Mouse (Mus musculus) left cerebral cortex, adult 2 months (tissue): ENCODE measurements around the gene Eme2. TPM values are rescaled to one million over a fixed set of nuclear protein-coding genes. Genes with fewer than 3 reads are reported as not detected.
"Not testable (repeated sequence)": the region's sequence is repeated elsewhere in the genome, so short reads cannot be mapped to it uniquely, and the experiment has no call there.

Experiments used
- DNase-seq, 2 experiments: peaks; one replicate each; pipeline ENCODE4 v3.0.0; 2021 to 2022; ENCODE audit warnings: low spot score in 2 of 2, mixed read lengths in 1 of 2; ENCODE audit errors: extremely low spot score in 1 of 2
- H3K27ac ChIP-seq: fragments of 200-600 bp; 2 replicates; pipeline ENCODE4 v1.8.1; 2022
- H3K4me3 ChIP-seq: fragments of 200-600 bp; 2 replicates; pipeline ENCODE4 v1.8.1; 2022
- CTCF ChIP-seq: fragments of 200-600 bp; IDR thresholded peaks from 2 replicates; pipeline ENCODE4 v1.8.1; 2022; ENCODE audit warnings: antibody characterized with exemption, mild to moderate bottlenecking, moderate library complexity
- intact Hi-C: fragments of 180-260 bp; cut with DNase I; formaldehyde crosslinking; loops from one replicate; pipeline ENCODE4 v1.15.1; 2025
- long read RNA-seq, 2 experiments: library from polyadenylated mRNA; stranded (forward); transcript quantifications; one replicate each; pipeline ENCODE4 v2.0.0; 2021; ENCODE audit warnings: borderline mapping rate in 2 of 2
- total RNA-seq, 2 experiments: library from RNA; stranded (reverse); gene quantifications; 2 replicates each; pipeline ENCODE4 v1.2.3; 2021

Eme2 gene
- 10 to 100 TPM; 54.8 to 55.2 TPM for total RNA-seq
- long read RNA-seq, experiment 1, transcript Eme2-202 (8 exons, 1,521 nt), result major isoform, 16 of 73 reads
- long read RNA-seq, experiment 1, partial matches to known transcripts, result 19 of 73 reads
- long read RNA-seq, experiment 1, other reads (novel, unspliced or antisense), result 35 of 73 reads
- long read RNA-seq, experiment 2, transcript Eme2-202 (8 exons, 1,521 nt), result major isoform, 14 of 41 reads
- long read RNA-seq, experiment 2, partial matches to known transcripts, result 14 of 41 reads
- long read RNA-seq, experiment 2, other reads (novel, unspliced or antisense), result 10 of 41 reads

GRCm38 (mm10) chr17:24894995-24895547, at the start of gene Eme2, which contains the start of gene Mrps34:
Gene Eme2 (minus strand): TSS chr17:24895087.
Gene Mrps34 (plus strand): TSS chr17:24895116.
- intact Hi-C loops, result no loop called here

GRCm38 (mm10) chr17:24943589-24943988, 48.7 kb upstream of the Eme2 start:
- peak overlapping the region; percentile 66; the same call in 1 of the 2 replicates for H3K27ac ChIP-seq
- DNase-seq, H3K4me3 ChIP-seq: not testable (repeated sequence)
- intact Hi-C loops, result loop anchor here (2.0 kb wide), 1 partner anchor 73 kb away; the partner anchor contains the start of gene Ift140

More at GRCm38 (mm10) chr17:24894995-24895547, at the start of gene Eme2, which contains the start of gene Mrps34:
- Histone ChIP-seq H3K27ac (peak within 1 kb of the TSS; percentile 94), H3K4me3 (peak within 1 kb of the TSS; percentile 56)
- DNase-seq, result peak; percentile 81 to 84
- TF ChIP-seq CTCF, result no peak

- DNase-seq, result peak; percentile 27 to 54
- TF ChIP-seq CTCF, result no peak
- H3K27ac ChIP-seq, result peak overlapping the region; percentile 66; the same call in 1 of the 2 replicates
- H3K4me3 ChIP-seq, result no peak overlapping the region
- intact Hi-C loops, result loop anchor here (2.0 kb wide), 1 partner anchor 74 kb away; the partner anchor contains the start of gene Ift140
These were observed 48.1 kb upstream of the Eme2 start for GRCm38 (mm10) chr17:24943036-24943435.

GRCm38 (mm10) chr17:24942453-24942852, 47.6 kb upstream of the Eme2 start:
- not testable (repeated sequence) for H3K27ac ChIP-seq, H3K4me3 ChIP-seq
- intact Hi-C loops, result loop anchor here (2.0 kb wide), 1 partner anchor 74 kb away; the partner anchor contains the start of gene Ift140
- DNase-seq, result peak; percentile 24 to 31
- TF ChIP-seq CTCF, result peak; percentile 69

- peak overlapping the region; percentile 68 for H3K4me3 ChIP-seq
- DNase-seq, result no peak
- intact Hi-C loops, result no loop called here
- H3K27ac ChIP-seq, result peak overlapping the region; percentile 91
- TF ChIP-seq CTCF, result peak; percentile 28
These were observed 42.4 kb upstream of the Eme2 start for GRCm38 (mm10) chr17:24937266-24937665.

- Histone ChIP-seq H3K27ac (peak within 1 kb of the TSS; percentile 91), H3K4me3 (peak within 1 kb of the TSS; percentile 68)
- intact Hi-C loops, result no loop called here
- TF ChIP-seq CTCF, result no peak; the same call in 1 of the 2 replicates
- peak; percentile 95 to 96 for DNase-seq
These were observed 41.7 kb upstream of the Eme2 start, which contains the start of gene Mapk8ip3 for GRCm38 (mm10) chr17:24936259-24937237. Gene Mapk8ip3 (minus strand): TSS chr17:24936977.

DNA sequence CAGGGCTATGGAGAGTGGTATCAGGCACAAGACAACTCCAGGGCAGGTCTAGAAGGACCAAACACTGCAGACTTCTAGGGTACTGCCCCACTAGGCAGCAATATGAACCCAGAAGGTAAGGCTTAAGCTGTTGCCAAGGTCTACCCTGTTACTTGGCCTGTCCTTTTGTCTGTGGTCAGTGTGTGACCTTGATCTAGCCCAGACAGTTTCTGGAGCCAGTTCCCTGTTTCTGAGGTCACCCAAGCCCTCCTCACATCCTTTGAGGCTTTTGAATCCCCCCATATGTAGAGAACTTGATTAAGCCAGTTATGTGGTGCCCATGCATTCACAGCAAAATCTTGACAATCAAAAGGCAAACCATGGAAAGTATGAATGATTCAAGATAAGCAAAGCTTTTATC, 40.8 kb upstream of the Eme2 start:
- no peak for DNase-seq
- TF ChIP-seq CTCF, result no peak
- peak overlapping the region; percentile 91 for H3K27ac ChIP-seq
- peak overlapping the region; percentile 68 for H3K4me3 ChIP-seq
- intact Hi-C loops, result no loop called here

GRCm38 (mm10) chr17:24934926-24935325, 40.0 kb upstream of the Eme2 start:
- no peak for DNase-seq
- H3K4me3 ChIP-seq, result peak overlapping the region; percentile 68
- intact Hi-C loops, result no loop called here
- H3K27ac ChIP-seq, result no peak overlapping the region
- no peak for TF ChIP-seq CTCF

GRCm38 (mm10) chr17:24933163-24933562, 38.3 kb upstream of the Eme2 start:
- no peak overlapping the region for H3K4me3 ChIP-seq
- no peak for DNase-seq
- H3K27ac ChIP-seq, result no peak overlapping the region
- intact Hi-C loops, result no loop called here
- no peak for TF ChIP-seq CTCF

GRCm38 (mm10) chr17:24932431-24932830, 37.5 kb upstream of the Eme2 start:
- intact Hi-C loops, result no loop called here
- DNase-seq, result no peak
- H3K27ac ChIP-seq, result no peak overlapping the region
- H3K4me3 ChIP-seq, result no peak overlapping the region
- TF ChIP-seq CTCF, result no peak

GRCm38 (mm10) chr17:24929506-24929905, 34.6 kb upstream of the Eme2 start:
- Histone ChIP-seq H3K4me3 (no peak overlapping the region), H3K27ac (no peak overlapping the region)
- no peak for DNase-seq
- intact Hi-C loops, result no loop called here
- no peak for TF ChIP-seq CTCF
